Mouse (Mus musculus) intestine, embryonic 15.5 days (tissue): ENCODE measurements around the gene Atp23. TPM values are rescaled to one million over a fixed set of nuclear protein-coding genes. Genes with fewer than 3 reads are reported as not detected.
"Not testable (repeated sequence)": the region's sequence is repeated elsewhere in the genome, so short reads cannot be mapped to it uniquely, and the experiment has no call there.

Source experiments
- ATAC-seq: fragments of 200-750 bp; cut with Nextera tagmentation; 2 replicates; pipeline ENCODE4 v1.8.0; 2017; ENCODE audit warnings: moderate TSS enrichment, moderate library complexity
- H3K27ac ChIP-seq: fragments of 300-500 bp; sonication (generic); 2 replicates; pipeline ENCODE4 v1.5.1; 2015; ENCODE audit warnings: mild to moderate bottlenecking, inconsistent platforms
- H3K27me3 ChIP-seq: fragments of 300-500 bp; sonication (generic); replicated peaks from 2 replicates; pipeline ENCODE4 v1.6.1; 2015; ENCODE audit warnings: inconsistent platforms
- H3K36me3 ChIP-seq: fragments of 300-500 bp; sonication (generic); 2 replicates; pipeline ENCODE4 v1.6.1; 2015; ENCODE audit warnings: inconsistent platforms
- H3K4me1 ChIP-seq: fragments of 300-500 bp; sonication (generic); replicated peaks from 2 replicates; pipeline ENCODE4 v1.6.1; 2015; ENCODE audit warnings: inconsistent platforms
- H3K4me2 ChIP-seq: fragments of 300-500 bp; sonication (generic); replicated peaks from 2 replicates; pipeline ENCODE4 v1.6.1; 2015; ENCODE audit warnings: mild to moderate bottlenecking, inconsistent platforms
- H3K4me3 ChIP-seq: fragments of 300-500 bp; sonication (generic); replicated peaks from 2 replicates; pipeline ENCODE4 v1.5.1; 2015; ENCODE audit warnings: inconsistent platforms
- H3K9ac ChIP-seq: fragments of 300-500 bp; sonication (generic); 2 replicates; pipeline ENCODE4 v1.6.1; 2015; ENCODE audit warnings: inconsistent platforms
- H3K9me3 ChIP-seq: fragments of 300-500 bp; sonication (generic); 2 replicates; pipeline ENCODE4 v1.6.1; 2016; ENCODE audit warnings: inconsistent platforms
- WGBS: fragments of 180-500 bp; shearing (Covaris S2); methylation state at CpG from one replicate; pipeline ENCODE4 v1.1.7; 2015; 5-methylcytosine and 5-hydroxymethylcytosine counted together
- polyA plus RNA-seq: library from polyadenylated mRNA; unstranded; fragments of >200 nt; fragmentation: Nextera tagmentation; extraction: Ambion mirVana; gene quantifications from 2 replicates; pipeline ENCODE4 v1.2.1, GENCODE M21; 2015

The Atp23 gene
- polyA plus RNA-seq, 1 experiment from 2014 or later = 17.0 TPM

DNA sequence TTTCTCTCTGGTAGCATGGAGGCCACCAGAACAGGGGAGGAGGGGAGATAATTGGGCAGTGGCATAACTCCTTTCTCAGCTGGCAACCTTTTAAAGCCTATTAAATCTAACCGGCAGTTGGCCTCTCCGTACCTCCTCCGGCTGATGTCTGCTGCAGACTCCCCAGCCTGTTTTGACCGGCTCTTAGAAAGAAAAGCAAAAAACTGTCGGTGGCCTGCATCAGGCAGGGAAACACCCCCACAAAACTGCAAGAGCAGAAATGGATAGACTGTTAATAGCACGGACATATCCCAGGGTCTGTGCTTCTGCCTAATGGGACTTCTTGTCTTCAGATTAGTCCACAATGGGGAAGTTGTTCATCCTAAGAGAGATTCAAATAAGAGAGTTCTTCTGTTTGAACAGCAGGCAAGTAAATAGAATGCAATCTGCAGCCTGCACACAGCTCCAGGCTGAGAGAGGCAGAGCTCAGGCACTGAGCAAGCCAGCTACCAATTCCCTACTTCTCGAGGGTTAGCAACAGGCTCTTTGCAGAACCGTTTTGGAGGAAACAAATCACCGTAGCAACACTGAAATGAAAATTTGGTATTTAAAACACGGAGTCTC, 55.7 kb downstream of the Atp23 start:
- Histone ChIP-seq H3K27me3 (no peaks in the 10 kb centered on the region), H3K4me1 (no peaks in the 10 kb centered on the region; the same call in 1 of the 2 replicates), H3K4me2 (peak overlapping the region; percentile 31), H3K9ac (no peak overlapping the region), H3K27ac (no peak overlapping the region), H3K36me3 (no peaks in the 10 kb centered on the region), H3K4me3 (no peak overlapping the region), H3K9me3 (no peaks in the 10 kb centered on the region)
- ATAC-seq = peak; percentile 53
- 22% methylated on average over 10 of the region's 10 CpGs for WGBS

DNA sequence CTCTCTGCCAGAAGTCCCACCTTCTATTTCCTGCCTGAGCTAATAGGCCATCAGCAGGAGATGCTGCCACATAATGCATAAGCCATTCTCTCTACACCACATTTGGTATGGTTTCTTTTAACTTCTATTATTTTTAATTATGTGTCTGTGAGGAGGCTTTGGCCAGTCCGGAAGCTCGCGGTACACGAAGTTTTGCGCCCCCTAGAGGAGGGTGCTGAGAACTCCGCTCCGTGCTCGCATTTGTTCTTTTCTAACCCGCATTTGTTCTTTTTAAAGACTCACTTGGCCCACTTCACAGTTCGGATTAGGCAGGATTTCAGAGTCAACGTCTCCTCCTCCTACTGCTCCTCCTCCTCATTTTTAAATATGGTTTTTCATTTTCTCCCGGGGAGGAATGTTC, 56.5 kb downstream of the Atp23 start:
- WGBS = 41% methylated on average over 12 of the region's 12 CpGs
- Histone ChIP-seq H3K9me3 (no peaks in the 10 kb centered on the region), H3K4me2 (no peak overlapping the region), H3K9ac (no peak overlapping the region), H3K36me3 (no peaks in the 10 kb centered on the region), H3K4me3 (no peak overlapping the region), H3K4me1 (no peaks in the 10 kb centered on the region; the same call in 1 of the 2 replicates), H3K27me3 (no peaks in the 10 kb centered on the region), H3K27ac (no peak overlapping the region)
- ATAC-seq = no peak

DNA sequence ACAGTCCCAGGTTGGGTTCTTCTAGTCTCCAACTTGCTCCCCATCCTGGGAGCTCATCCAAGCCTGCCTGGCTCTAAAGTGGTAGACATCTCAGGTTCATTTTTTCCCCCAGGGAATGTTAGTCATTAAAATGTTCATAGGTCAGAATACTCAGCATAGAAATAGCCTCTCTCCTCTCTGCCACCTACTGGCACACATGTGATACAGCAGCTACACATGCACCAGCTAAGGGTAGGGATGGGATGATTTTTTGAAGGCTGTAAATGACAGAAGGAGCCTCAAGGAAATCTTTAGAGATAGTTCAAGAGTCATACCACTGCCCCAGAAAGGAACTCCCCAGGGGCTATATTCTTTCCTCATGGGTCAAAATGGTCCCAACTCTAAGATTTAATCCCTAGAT, 60.9 kb downstream of the Atp23 start:
- no peak overlapping the region for H3K27ac ChIP-seq
- H3K27me3 ChIP-seq = no peaks in the 10 kb centered on the region
- no peak overlapping the region for H3K9ac ChIP-seq
- H3K4me2 ChIP-seq = no peak overlapping the region
- H3K9me3 ChIP-seq = no peaks in the 10 kb centered on the region
- no peak for ATAC-seq
- no peaks in the 10 kb centered on the region; the same call in 1 of the 2 replicates for H3K4me1 ChIP-seq
- no peaks in the 10 kb centered on the region for H3K36me3 ChIP-seq
- H3K4me3 ChIP-seq = no peak overlapping the region

DNA sequence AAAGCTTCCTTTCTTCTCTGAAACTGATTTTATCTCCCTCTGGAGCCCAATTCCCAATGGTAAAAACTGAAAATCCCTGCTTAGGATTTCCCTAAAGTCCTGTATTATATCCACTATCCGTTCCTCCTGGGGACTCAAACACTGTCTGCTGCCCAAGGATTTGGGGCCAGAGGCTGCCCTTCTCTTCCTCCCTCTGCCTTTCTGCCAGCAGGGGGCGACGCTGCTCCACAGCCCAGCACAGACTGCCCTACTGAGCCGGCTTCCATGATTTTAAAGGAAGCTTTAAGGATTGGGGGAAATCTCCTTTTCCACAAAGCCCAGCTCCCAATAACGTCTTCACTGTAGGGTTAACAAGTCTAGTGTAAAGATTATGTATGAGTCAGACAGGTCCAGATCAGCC, 68.1 kb downstream of the Atp23 start:
- 47% methylated on average over 5 of the region's 5 CpGs for WGBS
- H3K9me3 ChIP-seq = no peaks in the 10 kb centered on the region
- no peak overlapping the region for H3K27ac ChIP-seq
- no peaks in the 10 kb centered on the region for H3K27me3 ChIP-seq
- H3K9ac ChIP-seq = no peak overlapping the region
- H3K4me3 ChIP-seq = no peak overlapping the region
- no peaks in the 10 kb centered on the region for H3K4me1 ChIP-seq
- ATAC-seq = no peak
- no peak overlapping the region for H3K4me2 ChIP-seq
- H3K36me3 ChIP-seq = no peaks in the 10 kb centered on the region

DNA sequence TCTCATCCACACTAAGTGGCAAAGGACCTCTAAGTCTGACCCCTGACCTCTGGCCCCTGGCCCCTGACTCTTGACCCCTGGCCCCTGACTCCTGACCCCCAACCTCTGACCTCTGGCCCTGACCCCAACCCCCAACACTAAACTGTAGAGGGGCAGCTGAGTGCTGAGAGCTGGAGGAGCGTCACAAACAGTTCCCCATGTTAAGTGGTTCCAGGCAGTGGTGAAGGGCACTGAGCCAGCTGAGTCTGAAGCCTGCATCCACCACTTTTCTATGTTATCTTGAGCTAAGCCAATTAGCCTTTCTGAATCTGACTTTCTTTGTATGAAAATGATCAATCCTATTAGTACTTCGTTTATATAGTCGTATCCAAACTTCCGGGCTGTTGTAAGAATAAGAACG, 69.8 kb downstream of the Atp23 start:
- H3K4me1 ChIP-seq = no peaks in the 10 kb centered on the region
- H3K36me3 ChIP-seq = no peaks in the 10 kb centered on the region
- H3K4me3 ChIP-seq = no peak overlapping the region
- 79% methylated on average over 5 of the region's 5 CpGs for WGBS
- no peaks in the 10 kb centered on the region for H3K9me3 ChIP-seq
- no peak overlapping the region for H3K9ac ChIP-seq
- ATAC-seq = no peak
- no peaks in the 10 kb centered on the region for H3K27me3 ChIP-seq
- H3K27ac ChIP-seq = no peak overlapping the region
- H3K4me2 ChIP-seq = no peak overlapping the region

DNA sequence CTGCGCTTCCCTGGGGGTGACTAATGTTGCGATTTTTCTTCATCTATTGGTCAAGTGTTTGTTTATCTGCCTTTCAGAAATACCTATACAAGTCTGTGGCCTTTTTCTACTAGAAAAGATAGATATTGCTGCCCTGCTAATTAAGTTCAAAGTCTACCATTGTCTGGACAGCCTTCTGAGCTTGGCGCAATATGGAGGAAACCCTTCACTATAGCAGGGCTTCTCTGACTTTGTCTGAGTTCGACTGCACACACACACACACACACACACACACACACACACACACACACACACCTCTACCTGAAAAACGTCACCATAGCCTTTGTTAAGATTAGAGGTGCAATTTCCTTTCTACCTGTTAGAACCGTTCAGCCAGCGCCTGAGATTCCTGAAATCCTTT, 72.5 kb downstream of the Atp23 start:
- Histone ChIP-seq H3K27ac (no peak overlapping the region), H3K4me1 (no peaks in the 10 kb centered on the region), H3K4me2 (no peak overlapping the region), H3K4me3 (no peak overlapping the region), H3K27me3 (no peaks in the 10 kb centered on the region), H3K9ac (no peak overlapping the region), H3K9me3 (no peaks in the 10 kb centered on the region), H3K36me3 (no peaks in the 10 kb centered on the region)
- ATAC-seq = no peak
- 78% methylated on average over 7 of the region's 7 CpGs for WGBS

DNA sequence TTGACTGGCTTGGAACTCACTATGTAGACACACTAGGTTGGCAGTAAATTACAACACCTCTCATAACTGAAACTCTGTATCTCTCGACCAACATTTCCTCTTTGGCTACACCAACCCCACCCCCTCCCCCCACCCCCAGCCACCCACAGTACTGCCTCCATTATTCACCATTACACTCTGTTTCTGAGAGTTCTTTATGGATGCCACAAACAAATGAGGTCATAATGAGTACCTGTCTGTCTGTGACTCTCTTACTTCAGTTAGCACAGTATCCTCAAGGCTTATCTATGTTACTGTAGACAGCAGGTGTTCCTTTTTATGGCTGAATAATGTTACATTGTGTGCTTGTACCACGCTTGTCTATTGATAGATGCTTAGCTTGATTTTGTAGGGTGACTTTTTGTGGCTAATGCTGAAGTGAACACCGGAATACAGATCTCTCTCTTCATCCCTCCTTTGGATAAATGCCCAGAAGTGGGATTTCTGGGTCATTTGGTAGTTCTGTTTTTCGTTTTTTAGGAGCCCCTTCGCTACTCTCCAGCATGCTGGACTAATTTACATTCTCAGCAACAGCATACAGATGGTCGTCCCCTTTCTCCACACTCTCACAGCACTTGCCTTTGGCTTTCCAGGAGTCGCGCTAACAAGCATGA, 73.1 kb downstream of the Atp23 start:
- 59% methylated on average over 8 of the region's 8 CpGs for WGBS

DNA sequence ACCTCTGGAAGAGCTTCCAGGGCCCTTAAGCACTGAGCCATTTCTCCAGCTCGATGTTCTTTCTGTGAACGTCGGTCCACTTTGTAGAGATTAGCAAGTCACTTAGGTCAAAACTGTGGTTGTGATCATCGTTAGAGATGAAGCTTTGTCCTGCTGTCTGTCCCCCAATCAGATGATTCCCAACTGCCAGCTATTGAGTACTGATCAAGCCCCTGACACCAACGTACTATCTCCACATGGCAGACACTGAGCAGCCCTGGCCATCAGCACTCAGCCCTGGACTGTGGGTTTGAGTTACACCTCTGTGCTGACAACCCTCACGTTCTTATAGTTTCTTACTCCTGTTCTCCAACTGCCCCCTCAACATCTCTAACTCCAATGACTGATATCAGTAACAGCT, 74.2 kb downstream of the Atp23 start:
- no peak for ATAC-seq
- no peak overlapping the region for H3K9ac ChIP-seq
- no peaks in the 10 kb centered on the region for H3K4me1 ChIP-seq
- 93% methylated on average over 6 of the region's 6 CpGs for WGBS
- no peak overlapping the region for H3K4me3 ChIP-seq
- no peaks in the 10 kb centered on the region for H3K27me3 ChIP-seq
- no peaks in the 10 kb centered on the region for H3K36me3 ChIP-seq
- H3K4me2 ChIP-seq = no peak overlapping the region
- no peak overlapping the region for H3K27ac ChIP-seq
- H3K9me3 ChIP-seq = no peaks in the 10 kb centered on the region

More for the DNA sequence above, 73.1 kb downstream of the Atp23 start:
- no peaks in the 10 kb centered on the region for H3K36me3 ChIP-seq
- ATAC-seq = no peak
- H3K4me2 ChIP-seq = no peak overlapping the region
- no peaks in the 10 kb centered on the region for H3K27me3 ChIP-seq
- no peak overlapping the region for H3K27ac ChIP-seq
- H3K9ac ChIP-seq = no peak overlapping the region
- no peaks in the 10 kb centered on the region for H3K9me3 ChIP-seq
- no peaks in the 10 kb centered on the region for H3K4me1 ChIP-seq
- no peak overlapping the region for H3K4me3 ChIP-seq

DNA sequence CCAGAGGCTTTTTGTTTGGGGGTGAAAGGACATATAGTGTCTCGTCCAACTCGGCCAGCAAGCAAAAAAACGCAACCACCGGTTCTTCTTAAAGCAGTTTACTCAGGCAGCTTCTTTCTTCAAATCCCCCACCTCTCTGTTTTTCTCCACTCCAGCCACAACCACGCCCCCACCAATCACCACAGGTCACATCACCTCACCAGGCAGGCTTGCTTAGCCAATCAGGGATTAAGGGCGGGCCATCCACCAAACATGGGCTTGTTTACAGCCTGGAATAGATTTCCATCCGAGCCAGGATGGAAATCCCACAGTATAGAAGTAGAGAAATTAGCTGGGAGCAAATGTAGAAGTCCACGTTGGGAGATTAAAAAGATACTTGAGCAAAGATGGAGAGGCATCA, 74.9 kb downstream of the Atp23 start:
- not testable (repeated sequence) for H3K9ac ChIP-seq, H3K27ac ChIP-seq, H3K4me2 ChIP-seq, H3K36me3 ChIP-seq, H3K4me3 ChIP-seq, ATAC-seq, H3K27me3 ChIP-seq, H3K9me3 ChIP-seq, H3K4me1 ChIP-seq
- WGBS = 88% methylated on average over 8 of the region's 8 CpGs

DNA sequence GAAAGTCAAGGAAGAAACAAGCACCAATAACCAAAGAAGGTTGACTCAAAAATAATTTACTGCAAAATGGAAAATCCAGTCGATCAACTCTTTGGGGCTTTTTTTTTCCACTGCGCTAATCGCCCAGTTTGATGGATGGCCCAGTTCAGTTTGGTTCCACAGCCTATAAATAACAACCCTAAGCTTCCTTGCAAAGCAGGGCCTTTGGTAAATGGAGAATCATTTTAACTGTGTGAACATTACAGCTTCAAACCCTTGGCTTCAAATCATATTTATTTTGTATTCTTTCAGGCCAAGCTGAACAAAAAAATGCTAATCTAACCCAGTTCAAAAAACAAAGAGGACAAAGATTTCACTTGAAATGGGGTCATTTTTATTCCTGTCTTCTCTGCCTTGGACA, 78.7 kb downstream of the Atp23 start:
- Histone ChIP-seq H3K27me3 (no peaks in the 10 kb centered on the region), H3K9me3 (no peaks in the 10 kb centered on the region), H3K4me3 (no peak overlapping the region), H3K4me2 (no peak overlapping the region), H3K27ac (no peak overlapping the region), H3K36me3 (no peaks in the 10 kb centered on the region), H3K9ac (no peak overlapping the region), H3K4me1 (no peaks in the 10 kb centered on the region)
- no peak for ATAC-seq
- 66% methylated on average over 3 of the region's 3 CpGs for WGBS

Other genes starting within 250 kb of the Atp23 start
- 53.6 and 55.2 TPM in 2 replicates for gene Ctdsp2, start 77.4 kb upstream of the Atp23 start, polyA plus RNA-seq
- 0.10 and 0.21 TPM in 2 replicates for gene Avil, start 99.4 kb upstream of the Atp23 start, polyA plus RNA-seq
- gene Tsfm, start 129.5 kb upstream of the Atp23 start, polyA plus RNA-seq = 91.8 and 99.3 TPM in 2 replicates
- 48.9 and 55.1 TPM in 2 replicates for gene Mettl1, start 140.1 kb upstream of the Atp23 start, polyA plus RNA-seq
- 0.40 and 0.69 TPM in 2 replicates for gene Eef1akmt3, start 140.2 kb upstream of the Atp23 start, polyA plus RNA-seq
- gene Cyp27b1, start 146.9 kb upstream of the Atp23 start, polyA plus RNA-seq = 0.05 and 0.11 TPM in 2 replicates
- gene March9, start 158.8 kb upstream of the Atp23 start, polyA plus RNA-seq = 0.74 and 0.91 TPM in 2 replicates
- gene Cdk4, start 162.2 kb upstream of the Atp23 start, polyA plus RNA-seq = 1,579 and 1,616 TPM in 2 replicates
- 167 and 181 TPM in 2 replicates for gene Tspan31, start 168.9 kb upstream of the Atp23 start, polyA plus RNA-seq
- 0.16 and 0.43 TPM in 2 replicates for gene Agap2, start 173.9 kb upstream of the Atp23 start, polyA plus RNA-seq
- 93.0 and 104 TPM in 2 replicates for gene Os9, start 219.8 kb upstream of the Atp23 start, polyA plus RNA-seq